Mouse (Mus musculus) cerebral cortex, adult 2 months (tissue): ENCODE measurements around the gene Cd300ld.

ENCODE experiments used
- WGBS: fragments of 180-500 bp; shearing (Covaris S2); methylation state at CpG from one replicate; pipeline ENCODE4 v1.1.7; 2018; 5-methylcytosine and 5-hydroxymethylcytosine counted together

Gene Cd300ld

DNA sequence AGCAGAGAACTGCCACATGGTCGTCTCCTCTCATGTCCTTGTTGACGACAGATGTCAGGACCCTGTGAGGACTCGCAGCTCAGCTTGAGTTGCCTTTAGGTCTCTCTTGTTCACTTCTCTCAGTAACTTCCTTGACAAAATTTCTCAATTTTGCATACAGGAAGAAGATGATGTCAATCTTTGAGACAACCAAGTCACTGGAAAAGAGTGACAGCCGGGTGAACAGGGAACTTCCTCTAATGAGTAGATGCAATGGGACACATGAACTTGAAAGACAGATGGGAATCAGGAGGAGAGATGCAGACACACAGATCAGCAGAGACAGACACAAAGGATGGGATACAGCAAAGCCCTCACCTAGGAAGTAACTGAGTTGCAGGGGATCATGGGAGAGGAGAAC lies at the start of gene Cd300ld:
Gene Cd300ld (minus strand): TSS at position 130 of the 400 bp plus-strand sequence.
- WGBS: 85% methylated on average over 4 of the region's 4 CpGs

DNA sequence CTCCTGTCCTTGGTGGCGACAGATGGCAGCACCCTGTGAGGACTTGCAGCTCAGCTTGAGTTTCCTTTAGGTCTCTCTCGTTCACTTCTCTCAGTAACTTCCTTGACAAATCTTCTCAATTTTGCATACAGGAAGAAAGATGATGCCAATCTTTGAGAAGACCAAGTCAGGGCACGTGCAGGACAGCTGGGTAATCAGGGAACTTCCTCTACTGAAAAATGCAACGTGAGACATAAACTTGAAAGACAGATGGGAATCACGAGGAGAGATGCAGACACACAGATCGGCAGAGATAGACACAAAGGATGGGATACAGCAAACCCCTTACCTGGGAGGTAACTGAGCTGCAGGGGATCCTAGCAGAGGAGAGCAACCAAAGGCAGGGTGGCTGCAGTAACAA lies 47.9 kb upstream of the Cd300ld start, which contains the start of gene Cd300ld5:
Gene Cd300ld5 (minus strand): TSS at position 101 of the 400 bp plus-strand sequence.
- WGBS: no CpG with 5 or more reads among the region's 6 CpGs

DNA sequence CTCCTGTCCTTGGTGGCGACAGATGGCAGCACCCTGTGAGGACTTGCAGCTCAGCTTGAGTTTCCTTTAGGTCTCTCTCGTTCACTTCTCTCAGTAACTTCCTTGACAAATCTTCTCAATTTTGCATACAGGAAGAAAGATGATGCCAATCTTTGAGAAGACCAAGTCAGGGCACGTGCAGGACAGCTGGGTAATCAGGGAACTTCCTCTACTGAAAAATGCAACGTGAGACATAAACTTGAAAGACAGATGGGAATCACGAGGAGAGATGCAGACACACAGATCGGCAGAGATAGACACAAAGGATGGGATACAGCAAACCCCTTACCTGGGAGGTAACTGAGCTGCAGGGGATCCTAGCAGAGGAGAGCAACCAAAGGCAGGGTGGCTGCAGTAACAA lies 37.2 kb upstream of the Cd300ld start, which contains the start of gene Cd300ld4:
Gene Cd300ld4 (minus strand): TSS at position 101 of the 400 bp plus-strand sequence.
- no CpG with 5 or more reads among the region's 6 CpGs for whole genome bisulfite sequencing

GRCm38 (mm10) chr11:115016093-115016492 lies 26.4 kb upstream of the Cd300ld start, which contains the start of gene Cd300ld2:
TSS of gene Cd300ld2 (minus strand) at chr11:115016193.
- WGBS: no CpG with 5 or more reads among the region's 7 CpGs

GRCm38 (mm10) chr11:115004070-115004469 lies 14.3 kb upstream of the Cd300ld start:
- 81% methylated on average over 5 of the region's 5 CpGs for WGBS

GRCm38 (mm10) chr11:115001474-115002040 lies 11.8 kb upstream of the Cd300ld start, which contains the start of gene Cd300c2:
TSS of gene Cd300c2 (minus strand) at chr11:115001880.
- 84% methylated on average over 7 of the region's 7 CpGs for WGBS

- 45% methylated on average over 4 of the region's 4 CpGs for WGBS
Measured at GRCm38 (mm10) chr11:114981866-114982265, 7.9 kb downstream of the Cd300ld start.

GRCm38 (mm10) chr11:114972726-114973125 lies 17.0 kb downstream of the Cd300ld start:
- WGBS: 71% methylated on average over 10 of the region's 10 CpGs

GRCm38 (mm10) chr11:114968752-114969207 lies 20.9 kb downstream of the Cd300ld start, which contains the start of gene Cd300c:
TSS of gene Cd300c (minus strand) at chr11:114969157.
- 85% methylated on average over 9 of the region's 9 CpGs for WGBS

DNA sequence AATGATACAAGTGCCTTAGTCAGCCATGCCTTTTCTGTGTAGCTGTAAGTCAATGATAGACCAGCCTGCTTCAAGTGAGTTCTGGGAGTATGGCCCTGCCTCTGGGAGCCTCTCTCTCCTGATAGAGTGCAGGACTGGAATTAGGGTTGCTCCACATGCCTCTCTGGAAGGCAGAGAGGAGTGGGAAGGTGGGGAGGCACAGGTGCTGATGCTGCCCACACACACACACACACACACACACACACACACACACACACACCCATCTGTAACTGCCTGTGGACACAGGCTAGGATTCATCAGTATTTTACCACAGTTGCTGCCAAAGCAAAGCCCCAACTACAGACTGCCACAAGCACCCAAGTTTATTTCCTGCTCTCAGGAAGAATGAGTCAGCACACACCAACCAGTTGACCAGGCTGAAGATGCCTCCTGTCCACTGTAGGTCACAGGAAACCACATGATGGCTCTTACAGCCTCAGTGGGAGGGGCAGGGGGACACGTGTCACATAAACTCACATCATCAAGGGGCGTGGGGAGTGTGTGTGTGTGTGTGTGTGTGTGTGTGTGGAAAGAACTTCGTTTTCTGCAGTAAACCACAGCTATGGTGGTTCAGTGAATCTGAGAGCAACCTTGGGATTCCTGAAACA lies 24.4 kb downstream of the Cd300ld start:
- 55% methylated on average over 3 of the region's 3 CpGs for WGBS

DNA sequence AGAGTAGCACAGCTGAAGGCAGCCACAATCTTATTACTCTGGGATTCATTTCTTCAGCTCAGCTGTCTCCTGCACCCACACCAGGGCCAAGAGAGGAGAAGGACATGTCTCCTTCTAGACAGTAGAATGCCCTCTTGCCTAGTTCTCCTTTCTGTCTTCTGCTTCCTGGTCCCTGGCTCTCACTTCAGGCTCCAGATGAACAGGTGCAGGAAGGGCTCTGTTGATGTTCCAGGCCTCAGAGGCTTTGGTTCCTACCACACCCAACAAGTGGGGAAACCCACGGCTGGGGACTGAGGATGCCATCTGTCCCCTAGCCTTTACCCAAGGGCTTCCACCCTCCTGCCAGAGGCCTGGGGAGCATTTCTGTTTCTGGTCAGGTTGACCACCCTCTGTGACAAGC lies 29.4 kb downstream of the Cd300ld start:
- WGBS: 76% methylated on average over 1 of the region's 1 CpGs

DNA sequence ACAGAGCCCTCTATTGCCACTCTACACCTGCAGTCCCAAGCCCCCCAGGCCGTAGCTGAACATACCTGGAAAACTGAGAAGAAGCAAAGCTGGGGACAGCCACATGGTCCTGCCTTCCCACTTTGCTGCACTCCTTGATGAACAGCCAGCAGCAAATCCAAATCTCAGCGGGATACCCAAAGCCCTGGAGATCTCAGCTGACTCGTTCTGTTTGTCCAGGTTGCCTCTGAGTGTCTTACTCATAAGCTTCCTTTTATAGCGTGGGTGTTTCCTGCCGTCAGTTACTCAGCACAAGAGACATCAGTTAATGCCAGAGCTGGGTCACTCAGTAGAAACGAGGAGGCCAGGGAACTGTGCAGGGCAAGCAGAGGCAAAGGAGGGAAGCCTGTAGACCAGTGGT lies 55.6 kb downstream of the Cd300ld start, which contains the start of gene Cd300lb:
Gene Cd300lb (minus strand): TSS at position 243 of the 400 bp plus-strand sequence.
- 40% methylated on average over 6 of the region's 6 CpGs for WGBS

DNA sequence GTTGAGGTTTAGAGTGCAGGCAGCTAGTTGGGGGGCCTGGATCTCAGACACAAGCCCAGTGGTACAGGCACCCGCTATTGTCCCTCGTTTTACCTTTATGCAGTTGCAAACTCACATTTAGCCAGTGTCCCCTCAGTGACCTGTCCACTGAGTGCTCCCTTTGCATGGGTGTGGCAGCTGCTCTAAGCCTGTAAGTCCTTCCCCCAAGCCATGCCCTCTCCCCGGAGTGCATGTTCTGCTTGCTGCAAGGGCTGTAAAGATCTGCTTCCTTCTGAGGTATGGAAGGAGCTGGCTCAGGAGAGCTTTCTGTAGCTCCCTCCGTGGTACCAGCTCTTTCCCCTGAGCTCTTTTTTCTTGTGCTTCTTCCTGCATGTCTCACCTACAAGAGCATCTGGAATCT lies 56.1 kb downstream of the Cd300ld start:
- 85% methylated on average over 4 of the region's 4 CpGs for WGBS
